Mouse (Mus musculus) lung, postnatal 0 days (tissue): Measurements from ENCODE around the gene Tulp3.

ENCODE experiments used
- CTCF ChIP-seq: IDR thresholded peaks from 2 replicates; pipeline ENCODE4 v1.5.1; 2016; ENCODE audit warnings: antibody characterized with exemption, mild to moderate bottlenecking
- EP300 ChIP-seq: IDR thresholded peaks from 2 replicates; pipeline ENCODE4 v1.6.1; 2016; ENCODE audit warnings: antibody characterized with exemption, mild to moderate bottlenecking, control low read depth

DNA sequence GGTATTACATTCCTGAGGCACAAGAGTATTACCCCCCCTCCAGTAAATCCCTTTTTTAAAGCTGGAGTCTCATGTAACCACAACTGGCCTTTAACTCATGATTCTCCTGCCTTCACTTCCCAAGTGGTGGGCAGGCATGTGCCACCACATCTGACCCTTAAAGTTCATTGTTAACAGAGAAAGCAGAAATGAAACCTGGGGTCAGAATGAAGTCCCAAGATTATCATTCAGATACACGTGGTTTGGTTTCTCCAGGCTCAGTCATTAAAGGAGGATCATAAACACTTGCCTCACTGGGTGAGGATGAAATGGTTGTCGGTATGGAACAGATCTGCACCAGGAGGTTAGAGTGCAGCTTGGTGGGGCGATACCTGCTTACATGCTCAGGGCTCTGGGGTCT lies 25.6 kb upstream of the Tulp3 start:
- TF ChIP-seq CTCF (no peak), EP300 (no peak)
